Mouse (Mus musculus) embryonic facial prominence, embryonic 15.5 days (tissue): Measurements from ENCODE around the gene Rhbdf1. TPM values are rescaled to one million over a fixed set of nuclear protein-coding genes. Genes with fewer than 3 reads are reported as not detected.

Source experiments
- ATAC-seq: fragments of 200-750 bp; cut with Nextera tagmentation; 2 replicates; pipeline ENCODE4 v1.8.0; 2017; ENCODE audit warnings: low read depth, moderate TSS enrichment; ENCODE audit not compliant: insufficient number of reproducible peaks, low FRiP score, low TSS enrichment
- H3K27ac ChIP-seq: fragments of 300-500 bp; sonication (generic); replicated peaks from 2 replicates; pipeline ENCODE4 v1.5.1; 2015; ENCODE audit warnings: mild to moderate bottlenecking, inconsistent platforms
- H3K27me3 ChIP-seq: fragments of 300-500 bp; sonication (generic); 2 replicates; pipeline ENCODE4 v1.6.1; 2015; ENCODE audit warnings: inconsistent platforms
- H3K36me3 ChIP-seq: fragments of 300-500 bp; sonication (generic); 2 replicates; pipeline ENCODE4 v1.6.1; 2015; ENCODE audit warnings: mild to moderate bottlenecking, inconsistent platforms
- H3K4me1 ChIP-seq: fragments of 300-500 bp; sonication (generic); 2 replicates; pipeline ENCODE4 v1.6.1; 2015; ENCODE audit warnings: inconsistent platforms
- H3K4me2 ChIP-seq: fragments of 300-500 bp; sonication (generic); replicated peaks from 2 replicates; pipeline ENCODE4 v1.6.1; 2015; ENCODE audit warnings: mild to moderate bottlenecking, inconsistent platforms
- H3K4me3 ChIP-seq: fragments of 300-500 bp; sonication (generic); replicated peaks from 2 replicates; pipeline ENCODE4 v1.5.1; 2015; ENCODE audit warnings: mild to moderate bottlenecking, inconsistent platforms
- H3K9ac ChIP-seq: fragments of 300-500 bp; sonication (generic); 2 replicates; pipeline ENCODE4 v1.6.1; 2015; ENCODE audit warnings: inconsistent platforms
- H3K9me3 ChIP-seq: fragments of 300-500 bp; sonication (generic); replicated peaks from 2 replicates; pipeline ENCODE4 v1.6.1; 2016; ENCODE audit warnings: inconsistent platforms
- WGBS: fragments of 180-500 bp; shearing (Covaris S2); methylation state at CpG from one replicate; pipeline ENCODE4 v1.1.7; 2015; 5-methylcytosine and 5-hydroxymethylcytosine counted together
- polyA plus RNA-seq: library from polyadenylated mRNA; unstranded; fragments of >200 nt; fragmentation: Nextera tagmentation; extraction: Ambion mirVana; gene quantifications from 2 replicates; pipeline ENCODE4 v1.2.1, GENCODE M21; 2015

Gene Rhbdf1
- polyA plus RNA-seq, 1 experiment from 2014 or later: 78.2 TPM

- ATAC-seq: no peak
- H3K4me2 ChIP-seq: no peak overlapping the region
- H3K4me1 ChIP-seq: peaks cover 51% of the 10 kb centered on the region
- H3K27me3 ChIP-seq: no peaks in the 10 kb centered on the region
- no peak overlapping the region for H3K4me3 ChIP-seq
- no peaks in the 10 kb centered on the region for H3K9me3 ChIP-seq
- H3K27ac ChIP-seq: no peak overlapping the region
- 94% methylated on average over 3 of the region's 3 CpGs for WGBS
- peaks cover 56% of the 10 kb centered on the region for H3K36me3 ChIP-seq
- no peak overlapping the region for H3K9ac ChIP-seq
Observed at GRCm38 (mm10) chr11:32237411-32237795, 15.3 kb upstream of the Rhbdf1 start.

- no peak overlapping the region for H3K4me2 ChIP-seq
- no peak for ATAC-seq
- WGBS: 57% methylated on average over 9 of the region's 9 CpGs
- no peak overlapping the region for H3K9ac ChIP-seq
- peaks cover 51% of the 10 kb centered on the region for H3K4me1 ChIP-seq
- H3K4me3 ChIP-seq: no peak overlapping the region
- peaks cover 61% of the 10 kb centered on the region for H3K36me3 ChIP-seq
- no peaks in the 10 kb centered on the region for H3K27me3 ChIP-seq
- H3K27ac ChIP-seq: peak overlapping the region; percentile 75; the same call in 1 of the 2 replicates
- no peaks in the 10 kb centered on the region for H3K9me3 ChIP-seq
Observed at GRCm38 (mm10) chr11:32236712-32237410, 14.8 kb upstream of the Rhbdf1 start.

GRCm38 (mm10) chr11:32236132-32236531 lies 14.0 kb upstream of the Rhbdf1 start:
- ATAC-seq: no peak
- no peaks in the 10 kb centered on the region for H3K27me3 ChIP-seq
- H3K4me3 ChIP-seq: no peak overlapping the region
- no peak overlapping the region for H3K9ac ChIP-seq
- 49% methylated on average over 2 of the region's 2 CpGs for WGBS
- no peak overlapping the region for H3K4me2 ChIP-seq
- H3K4me1 ChIP-seq: peaks cover 51% of the 10 kb centered on the region
- peaks cover 61% of the 10 kb centered on the region for H3K36me3 ChIP-seq
- peak overlapping the region; percentile 75 for H3K27ac ChIP-seq
- no peaks in the 10 kb centered on the region for H3K9me3 ChIP-seq

GRCm38 (mm10) chr11:32235646-32236045 lies 13.5 kb upstream of the Rhbdf1 start:
- no peaks in the 10 kb centered on the region for H3K9me3 ChIP-seq
- WGBS: 9% methylated on average over 3 of the region's 3 CpGs
- no peak overlapping the region for H3K4me2 ChIP-seq
- no peak overlapping the region for H3K4me3 ChIP-seq
- peaks cover 62% of the 10 kb centered on the region for H3K36me3 ChIP-seq
- peak; percentile 44; the same call in 1 of the 2 replicates for ATAC-seq
- peaks cover 51% of the 10 kb centered on the region for H3K4me1 ChIP-seq
- peak overlapping the region; percentile 75 for H3K27ac ChIP-seq
- H3K27me3 ChIP-seq: no peaks in the 10 kb centered on the region
- no peak overlapping the region for H3K9ac ChIP-seq

GRCm38 (mm10) chr11:32234816-32235485 lies 12.9 kb upstream of the Rhbdf1 start:
- WGBS: 78% methylated on average over 6 of the region's 6 CpGs
- H3K27me3 ChIP-seq: no peaks in the 10 kb centered on the region
- ATAC-seq: no peak
- H3K4me2 ChIP-seq: no peak overlapping the region
- 0 out of 2 replicates have a peak overlapping the region, but pooled peaks have one; percentile 75 for H3K27ac ChIP-seq
- H3K4me3 ChIP-seq: no peak overlapping the region
- no peak overlapping the region for H3K9ac ChIP-seq
- peaks cover 51% of the 10 kb centered on the region for H3K4me1 ChIP-seq
- no peaks in the 10 kb centered on the region for H3K9me3 ChIP-seq
- peaks cover 61% of the 10 kb centered on the region for H3K36me3 ChIP-seq

GRCm38 (mm10) chr11:32233895-32234294 lies 11.8 kb upstream of the Rhbdf1 start:
- Histone ChIP-seq H3K27me3 (no peaks in the 10 kb centered on the region), H3K4me2 (no peak overlapping the region), H3K36me3 (peaks cover 61% of the 10 kb centered on the region), H3K9ac (no peak overlapping the region), H3K4me3 (no peak overlapping the region), H3K27ac (no peak overlapping the region), H3K9me3 (no peaks in the 10 kb centered on the region), H3K4me1 (peaks cover 51% of the 10 kb centered on the region)
- no peak for ATAC-seq
- WGBS: 90% methylated on average over 3 of the region's 3 CpGs

- peaks cover 60% of the 10 kb centered on the region for H3K36me3 ChIP-seq
- WGBS: 59% methylated on average over 10 of the region's 10 CpGs
Observed at GRCm38 (mm10) chr11:32232848-32233247, 10.7 kb upstream of the Rhbdf1 start.

GRCm38 (mm10) chr11:32231125-32231524 lies 9.0 kb upstream of the Rhbdf1 start:
- H3K4me1 ChIP-seq: peaks cover 50% of the 10 kb centered on the region
- ATAC-seq: no peak
- no peak overlapping the region for H3K4me2 ChIP-seq
- H3K9me3 ChIP-seq: no peaks in the 10 kb centered on the region
- H3K4me3 ChIP-seq: no peak overlapping the region
- 89% methylated on average over 2 of the region's 2 CpGs for WGBS
- no peak overlapping the region for H3K9ac ChIP-seq
- H3K27me3 ChIP-seq: no peaks in the 10 kb centered on the region
- H3K36me3 ChIP-seq: peaks cover 58% of the 10 kb centered on the region
- no peak overlapping the region for H3K27ac ChIP-seq

More at GRCm38 (mm10) chr11:32232848-32233247, 10.7 kb upstream of the Rhbdf1 start:
- Histone ChIP-seq H3K27ac (no peak overlapping the region; the same call in 1 of the 2 replicates), H3K27me3 (no peaks in the 10 kb centered on the region), H3K4me1 (peaks cover 48% of the 10 kb centered on the region), H3K9me3 (no peaks in the 10 kb centered on the region), H3K4me2 (no peak overlapping the region), H3K4me3 (no peak overlapping the region), H3K9ac (no peak overlapping the region)
- ATAC-seq: peak; percentile 36; the same call in 1 of the 2 replicates

GRCm38 (mm10) chr11:32230220-32230619 lies 8.1 kb upstream of the Rhbdf1 start:
- Histone ChIP-seq H3K4me1 (peaks cover 50% of the 10 kb centered on the region), H3K36me3 (peaks cover 58% of the 10 kb centered on the region)
- WGBS: 76% methylated on average over 4 of the region's 4 CpGs

GRCm38 (mm10) chr11:32228292-32228845 lies 6.3 kb upstream of the Rhbdf1 start:
- peaks cover 45% of the 10 kb centered on the region for H3K36me3 ChIP-seq
- H3K27ac ChIP-seq: no peak overlapping the region
- no peaks in the 10 kb centered on the region for H3K9me3 ChIP-seq
- H3K27me3 ChIP-seq: no peaks in the 10 kb centered on the region
- no peak overlapping the region for H3K4me3 ChIP-seq
- no peak for ATAC-seq
- no peak overlapping the region for H3K4me2 ChIP-seq
- no peak overlapping the region for H3K9ac ChIP-seq
- 92% methylated on average over 3 of the region's 3 CpGs for WGBS
- peaks cover 51% of the 10 kb centered on the region for H3K4me1 ChIP-seq

More at GRCm38 (mm10) chr11:32230220-32230619, 8.1 kb upstream of the Rhbdf1 start:
- Histone ChIP-seq H3K27ac (no peak overlapping the region), H3K9ac (no peak overlapping the region), H3K4me2 (no peak overlapping the region), H3K9me3 (no peaks in the 10 kb centered on the region), H3K27me3 (no peaks in the 10 kb centered on the region), H3K4me3 (no peak overlapping the region)
- ATAC-seq: no peak

- peak overlapping the region; percentile 82; the same call in 1 of the 2 replicates for H3K4me2 ChIP-seq
- no peak for ATAC-seq
- 86% methylated on average over 9 of the region's 9 CpGs for WGBS
- H3K4me3 ChIP-seq: peak overlapping the region; percentile 70; the same call in 1 of the 2 replicates
- H3K9ac ChIP-seq: no peak overlapping the region
- H3K36me3 ChIP-seq: peaks cover 42% of the 10 kb centered on the region
- no peak overlapping the region for H3K27ac ChIP-seq
- H3K27me3 ChIP-seq: no peaks in the 10 kb centered on the region
- no peaks in the 10 kb centered on the region for H3K9me3 ChIP-seq
- peaks cover 53% of the 10 kb centered on the region for H3K4me1 ChIP-seq
Observed at GRCm38 (mm10) chr11:32227555-32227954, 5.5 kb upstream of the Rhbdf1 start.
